Mouse (Mus musculus) lung, embryonic 14.5 days (tissue): ENCODE measurements at regions not wholly inside any gene's neighbourhood (a gene's known extent, or its start where the extent isn't known, plus 50 kb on each side); places are given as distances from the start of the nearest gene placed in this dataset.

Experiments used
- ATAC-seq: fragments of 200-750 bp; cut with Nextera tagmentation; 2 replicates; pipeline ENCODE4 v1.8.0; 2017; ENCODE audit warnings: mild to moderate bottlenecking, moderate TSS enrichment, moderate library complexity; ENCODE audit not compliant: insufficient read depth
- DNase-seq: peaks from one replicate; pipeline ENCODE4 v3.0.0-alpha.2; 2015
- H3K27ac ChIP-seq: fragments of 300-500 bp; sonication (generic); 2 replicates; pipeline ENCODE4 v1.5.1; 2014; ENCODE audit warnings: low read depth, mild to moderate bottlenecking, moderate library complexity
- H3K27me3 ChIP-seq: fragments of 300-500 bp; sonication (generic); 2 replicates; pipeline ENCODE4 v1.6.1; 2014; ENCODE audit warnings: low read length, control low read depth; ENCODE audit not compliant: insufficient read depth
- H3K36me3 ChIP-seq: fragments of 300-500 bp; sonication (generic); 2 replicates; pipeline ENCODE4 v1.6.1; 2014; ENCODE audit warnings: control low read depth; ENCODE audit not compliant: insufficient read depth
- H3K4me1 ChIP-seq: fragments of 300-500 bp; sonication (generic); 2 replicates; pipeline ENCODE4 v1.6.1; 2014; ENCODE audit warnings: antibody characterized with exemption, control low read depth; ENCODE audit not compliant: insufficient read depth
- H3K4me2 ChIP-seq: fragments of 300-500 bp; sonication (generic); 2 replicates; pipeline ENCODE4 v1.6.1; 2014; ENCODE audit warnings: mild to moderate bottlenecking
- H3K4me3 ChIP-seq: fragments of 300-500 bp; sonication (generic); 2 replicates; pipeline ENCODE4 v1.5.1; 2014; ENCODE audit warnings: low read depth, low read length
- H3K9ac ChIP-seq: fragments of 300-500 bp; sonication (generic); 2 replicates; pipeline ENCODE4 v1.6.1; 2014
- H3K9me3 ChIP-seq: fragments of 300-500 bp; sonication (generic); 2 replicates; pipeline ENCODE4 v1.6.1; 2016; ENCODE audit warnings: low read depth, low read length, control low read depth
- CTCF ChIP-seq: IDR thresholded peaks from 2 replicates; pipeline ENCODE4 v1.5.1; 2016; ENCODE audit warnings: antibody characterized with exemption, low read depth
- WGBS: fragments of 180-500 bp; shearing (Covaris S2); extraction: QIAGEN DNeasy Blood & Tissue Kit; methylation state at CpG from one replicate; pipeline ENCODE4 v1.1.7; 2014; 5-methylcytosine and 5-hydroxymethylcytosine counted together

- H3K4me1 ChIP-seq: peaks cover 26% of the 10 kb centered on the region
- no peak overlapping the region for H3K9ac ChIP-seq
- no peaks in the 10 kb centered on the region for H3K36me3 ChIP-seq
- no peak overlapping the region for H3K4me3 ChIP-seq
- 60% methylated on average over 8 of the region's 8 CpGs for WGBS
- peak overlapping the region; percentile 98 for H3K27ac ChIP-seq
- H3K27me3 ChIP-seq: no peaks in the 10 kb centered on the region
- H3K9me3 ChIP-seq: no peaks in the 10 kb centered on the region
- no peak for TF ChIP-seq CTCF
- H3K4me2 ChIP-seq: peak overlapping the region; percentile 51; the same call in 1 of the 2 replicates
- ATAC-seq: peak; percentile 43
- DNase-seq: peak; percentile 25
Measured at GRCm38 (mm10) chr9:41447902-41448301, 286.4 kb upstream of the Ubash3b start.

DNA sequence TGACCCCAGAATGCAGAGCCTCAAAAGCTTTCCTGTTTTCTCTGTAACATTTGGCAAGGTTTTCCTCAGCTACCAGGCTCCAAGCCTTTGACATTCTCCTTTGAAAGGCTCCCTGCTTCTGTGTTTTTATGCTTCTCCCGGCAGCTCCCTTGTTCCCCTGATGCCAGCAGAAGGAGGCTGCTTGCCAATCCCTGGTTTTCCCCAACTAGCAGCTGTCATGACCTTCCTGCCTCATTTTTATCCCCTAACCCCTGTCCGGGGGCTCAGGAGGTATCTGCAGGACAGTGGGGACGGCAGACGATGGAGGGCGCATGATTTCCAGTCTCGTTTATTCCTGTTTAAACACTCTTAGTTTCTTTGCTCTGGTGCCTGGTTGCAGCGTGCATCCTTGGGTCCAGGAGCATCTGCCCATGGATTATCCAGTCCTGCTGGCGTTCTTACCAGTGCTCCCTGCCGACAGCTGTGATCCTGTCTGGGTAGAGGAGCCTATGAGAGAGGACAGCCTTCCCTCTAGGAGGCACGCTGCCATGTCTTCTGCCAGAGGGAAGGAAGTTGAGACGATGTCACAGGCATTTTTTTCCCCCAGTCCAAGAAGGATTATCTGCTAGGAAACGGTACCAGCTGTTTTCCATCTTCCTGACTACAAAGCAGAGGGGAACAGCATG is 285.8 kb upstream of the Ubash3b start:
- WGBS: 15% methylated on average over 12 of the region's 12 CpGs
- ATAC-seq (peak; percentile 96), DNase-seq (peak; percentile 96)
- Histone ChIP-seq H3K9ac (peak overlapping the region; percentile 23), H3K27me3 (no peaks in the 10 kb centered on the region), H3K27ac (peak overlapping the region; percentile 98), H3K4me3 (no peak overlapping the region), H3K4me2 (peak overlapping the region; percentile 51), H3K4me1 (peaks cover 26% of the 10 kb centered on the region), H3K36me3 (no peaks in the 10 kb centered on the region), H3K9me3 (no peaks in the 10 kb centered on the region)
- no peak for TF ChIP-seq CTCF

DNA sequence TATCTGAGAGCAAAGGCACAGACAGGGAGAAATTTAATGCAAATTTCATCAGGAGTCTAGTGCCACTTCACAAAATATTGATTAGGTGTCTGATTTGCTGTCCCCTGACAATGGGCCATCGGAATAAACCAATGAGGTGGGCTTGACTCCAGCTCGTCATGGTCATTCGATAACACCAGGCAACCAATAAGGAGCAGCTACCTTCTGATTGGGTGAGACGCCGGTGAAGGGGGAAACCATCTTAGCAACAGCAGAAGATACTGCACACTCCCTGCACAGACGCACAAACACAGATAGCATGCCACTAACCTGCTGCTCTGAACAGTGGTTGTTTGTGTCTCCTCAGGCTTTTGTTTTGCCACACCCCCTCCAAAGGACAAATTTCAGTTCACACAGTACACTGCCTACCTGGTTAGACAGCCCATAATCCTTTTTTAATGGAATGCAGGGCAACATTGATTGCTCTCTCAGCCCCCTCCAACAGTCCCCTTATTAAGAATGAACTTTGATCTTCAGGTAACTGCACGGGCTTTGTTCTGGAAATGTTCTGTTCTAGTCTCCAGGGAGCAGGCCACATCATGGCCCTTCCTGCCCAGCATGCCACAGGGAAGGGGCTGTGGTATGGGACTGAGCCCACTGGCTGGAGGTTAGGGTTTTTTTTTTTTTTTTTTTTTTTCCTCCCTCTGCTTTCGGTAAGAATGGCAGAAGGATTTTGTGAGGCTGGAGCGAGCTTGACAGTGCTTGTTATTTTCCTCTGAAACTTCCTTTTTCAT is 285.1 kb upstream of the Ubash3b start:
- Histone ChIP-seq H3K27ac (peak overlapping the region; percentile 98), H3K4me2 (peak overlapping the region; percentile 51), H3K4me3 (no peak overlapping the region), H3K9ac (no peak overlapping the region; the same call in 1 of the 2 replicates), H3K27me3 (no peaks in the 10 kb centered on the region), H3K4me1 (peaks cover 24% of the 10 kb centered on the region), H3K36me3 (no peaks in the 10 kb centered on the region), H3K9me3 (no peaks in the 10 kb centered on the region)
- ATAC-seq: no peak
- 61% methylated on average over 9 of the region's 9 CpGs for WGBS
- TF ChIP-seq CTCF: no peak
- DNase-seq: peak; percentile 17

- DNase-seq (no peak), ATAC-seq (no peak)
- no peak for TF ChIP-seq CTCF
- WGBS: 85% methylated on average over 3 of the region's 3 CpGs
- Histone ChIP-seq H3K4me2 (no peak overlapping the region), H3K4me3 (no peak overlapping the region), H3K9me3 (peaks cover 14% of the 10 kb centered on the region; the same call in 1 of the 2 replicates), H3K27ac (no peak overlapping the region), H3K27me3 (no peaks in the 10 kb centered on the region), H3K36me3 (no peaks in the 10 kb centered on the region), H3K4me1 (peaks cover 11% of the 10 kb centered on the region), H3K9ac (no peak overlapping the region)
Measured at GRCm38 (mm10) chr9:41442418-41442817, 280.9 kb upstream of the Ubash3b start.

- Histone ChIP-seq H3K9ac (no peak overlapping the region), H3K9me3 (peaks cover 16% of the 10 kb centered on the region; the same call in 1 of the 2 replicates), H3K27me3 (no peaks in the 10 kb centered on the region), H3K36me3 (no peaks in the 10 kb centered on the region), H3K4me3 (no peak overlapping the region), H3K27ac (no peak overlapping the region), H3K4me1 (no peaks in the 10 kb centered on the region), H3K4me2 (no peak overlapping the region)
- no peak for ATAC-seq
- DNase-seq: no peak
- 81% methylated on average over 4 of the region's 4 CpGs for WGBS
- TF ChIP-seq CTCF: no peak
Measured at GRCm38 (mm10) chr9:41439979-41440378, 278.5 kb upstream of the Ubash3b start.

- Histone ChIP-seq H3K4me1 (no peaks in the 10 kb centered on the region), H3K27ac (no peak overlapping the region), H3K9ac (no peak overlapping the region), H3K27me3 (no peaks in the 10 kb centered on the region), H3K4me3 (no peak overlapping the region), H3K4me2 (no peak overlapping the region), H3K9me3 (peaks cover 16% of the 10 kb centered on the region; the same call in 1 of the 2 replicates), H3K36me3 (no peaks in the 10 kb centered on the region)
- 90% methylated on average over 2 of the region's 2 CpGs for WGBS
- no peak for TF ChIP-seq CTCF
- no peak for ATAC-seq
- peak; percentile 26 for DNase-seq
Measured at GRCm38 (mm10) chr9:41438141-41438540, 276.6 kb upstream of the Ubash3b start.
